Mouse (Mus musculus): ENCODE results near the gene Eef2. TPM values are rescaled to one million over a fixed set of nuclear protein-coding genes. Genes with fewer than 3 reads are reported as not detected.
A peak's percentile ranks its signal among the peaks of the same experiment; 100 is the strongest.
"Not testable (repeated sequence)": the region's sequence is repeated elsewhere in the genome, so short reads cannot be mapped to it uniquely, and the experiment has no call there.

The Eef2 gene
- total RNA-seq, 2 experiments from 2014 or later: 1,077 to 1,083 TPM

GRCm38 (mm10) chr10:81177491-81177925 is 1.1 kb downstream of the Eef2 start:
- peak in 1 of 2 experiments; percentile 75 for DNase-seq (ENCODE audit: extremely low spot score in 1 of 2, low spot score in 2 of 2)
- intact Hi-C loops (cut with DNase I): no loop called here

GRCm38 (mm10) chr10:81177958-81178712 is 1.7 kb downstream of the Eef2 start:
- DNase-seq (ENCODE audit: extremely low spot score in 1 of 2, low spot score in 2 of 2): no peak
- intact Hi-C loops (cut with DNase I): no loop called here

- DNase-seq (ENCODE audit: extremely low spot score in 1 of 2, low spot score in 2 of 2): no peak
- intact Hi-C loops (cut with DNase I): no loop called here
Observed at GRCm38 (mm10) chr10:81178927-81179326, 2.5 kb downstream of the Eef2 start.

- intact Hi-C loops (cut with DNase I): no loop called here
Observed at GRCm38 (mm10) chr10:81179451-81180342, 3.3 kb downstream of the Eef2 start.

GRCm38 (mm10) chr10:81180946-81181345 is 4.5 kb downstream of the Eef2 start:
- intact Hi-C loops (cut with DNase I): no loop called here
- no peak for DNase-seq (ENCODE audit: extremely low spot score in 1 of 2, low spot score in 2 of 2)

More at GRCm38 (mm10) chr10:81179451-81180342, 3.3 kb downstream of the Eef2 start:
- peak in 1 of 2 experiments; percentile 34 for DNase-seq (ENCODE audit: extremely low spot score in 1 of 2, low spot score in 2 of 2)

GRCm38 (mm10) chr10:81181860-81182259 is 5.4 kb downstream of the Eef2 start:
- intact Hi-C loops (cut with DNase I); DNase-seq (ENCODE audit: extremely low spot score in 1 of 2, low spot score in 2 of 2): not testable (repeated sequence)

GRCm38 (mm10) chr10:81182336-81183333 is 6.2 kb downstream of the Eef2 start, which contains the start of gene Dapk3:
TSS of gene Dapk3 (plus strand) at chr10:81183005.
- intact Hi-C loops (cut with DNase I): no loop called here
- peak; percentile 97 to 99 for DNase-seq (ENCODE audit: extremely low spot score in 1 of 2, low spot score in 2 of 2)

- no peak for DNase-seq (ENCODE audit: extremely low spot score in 1 of 2, low spot score in 2 of 2)
- intact Hi-C loops (cut with DNase I): no loop called here
Observed at GRCm38 (mm10) chr10:81183805-81184204, 7.4 kb downstream of the Eef2 start, which contains the start of gene 4930442H23Rik. TSS of gene 4930442H23Rik (minus strand) at chr10:81183849.

- no peak for DNase-seq (ENCODE audit: extremely low spot score in 1 of 2, low spot score in 2 of 2)
- intact Hi-C loops (cut with DNase I): no loop called here
Observed at GRCm38 (mm10) chr10:81184765-81185164, 8.3 kb downstream of the Eef2 start.

- no peak for DNase-seq (ENCODE audit: extremely low spot score in 1 of 2, low spot score in 2 of 2)
- intact Hi-C loops (cut with DNase I): no loop called here
Observed at GRCm38 (mm10) chr10:81187161-81187560, 10.7 kb downstream of the Eef2 start.

GRCm38 (mm10) chr10:81189821-81190220 is 13.4 kb downstream of the Eef2 start:
- DNase-seq (ENCODE audit: extremely low spot score in 1 of 2, low spot score in 2 of 2): no peak
- intact Hi-C loops (cut with DNase I): no loop called here

GRCm38 (mm10) chr10:81190236-81190911 is 13.9 kb downstream of the Eef2 start:
- intact Hi-C loops (cut with DNase I): no loop called here

GRCm38 (mm10) chr10:81190912-81191321 is 14.5 kb downstream of the Eef2 start:
- DNase-seq (ENCODE audit: extremely low spot score in 1 of 2, low spot score in 2 of 2): no peak
- intact Hi-C loops (cut with DNase I): no loop called here

More at GRCm38 (mm10) chr10:81190236-81190911, 13.9 kb downstream of the Eef2 start:
- no peak for DNase-seq (ENCODE audit: extremely low spot score in 1 of 2, low spot score in 2 of 2)

- intact Hi-C loops (cut with DNase I): no loop called here
- DNase-seq (ENCODE audit: extremely low spot score in 1 of 2, low spot score in 2 of 2): no peak
Observed at GRCm38 (mm10) chr10:81191342-81191982, 15.0 kb downstream of the Eef2 start.

- peak; percentile 83 to 90 for DNase-seq (ENCODE audit: extremely low spot score in 1 of 2, low spot score in 2 of 2)
- intact Hi-C loops (cut with DNase I): no loop called here
Observed at GRCm38 (mm10) chr10:81192270-81192967, 16.0 kb downstream of the Eef2 start.

GRCm38 (mm10) chr10:81192968-81193501 is 16.6 kb downstream of the Eef2 start:
- intact Hi-C loops (cut with DNase I): no loop called here
- DNase-seq (ENCODE audit: extremely low spot score in 1 of 2, low spot score in 2 of 2): no peak

All from left cerebral cortex, postnatal 10 days (tissue).